Mouse (Mus musculus) 3134 (cell line): ENCODE measurements around the gene Ttc9b.
"Not testable (repeated sequence)": the region's sequence is repeated elsewhere in the genome, so short reads cannot be mapped to it uniquely, and the experiment has no call there.

Experiments
- DNase-seq: peaks from one replicate; pipeline ENCODE4 v3.0.0-alpha.2; 2011; ENCODE audit warnings: low spot score; ENCODE audit not compliant: insufficient read length; ENCODE audit errors: extremely low read depth

Ttc9b gene

GRCm38 (mm10) chr7:27634691-27635090 lies 19.0 kb upstream of the Ttc9b start:
- DNase-seq: no peak

DNA sequence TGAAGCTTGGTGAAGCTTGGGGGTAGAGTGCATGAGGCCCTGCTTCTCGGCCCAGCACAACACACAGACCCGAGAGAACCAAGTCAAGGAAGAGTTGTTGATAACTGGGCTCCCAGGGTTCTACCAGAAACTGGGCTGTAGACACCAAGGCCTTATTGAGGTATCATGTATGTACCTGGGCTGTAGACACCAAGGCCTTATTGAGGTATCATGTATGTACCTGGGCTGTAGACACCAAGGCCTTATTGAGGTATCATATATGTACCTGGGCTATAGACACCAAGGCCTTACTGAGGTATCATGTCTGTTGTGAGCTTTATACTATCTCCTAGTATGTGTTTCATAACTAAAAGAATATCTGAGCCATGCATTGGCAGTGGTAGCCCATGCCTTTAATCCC lies 18.6 kb upstream of the Ttc9b start:
- DNase-seq: not testable (repeated sequence)

GRCm38 (mm10) chr7:27644471-27644870 lies 9.2 kb upstream of the Ttc9b start:
- DNase-seq: no peak

DNA sequence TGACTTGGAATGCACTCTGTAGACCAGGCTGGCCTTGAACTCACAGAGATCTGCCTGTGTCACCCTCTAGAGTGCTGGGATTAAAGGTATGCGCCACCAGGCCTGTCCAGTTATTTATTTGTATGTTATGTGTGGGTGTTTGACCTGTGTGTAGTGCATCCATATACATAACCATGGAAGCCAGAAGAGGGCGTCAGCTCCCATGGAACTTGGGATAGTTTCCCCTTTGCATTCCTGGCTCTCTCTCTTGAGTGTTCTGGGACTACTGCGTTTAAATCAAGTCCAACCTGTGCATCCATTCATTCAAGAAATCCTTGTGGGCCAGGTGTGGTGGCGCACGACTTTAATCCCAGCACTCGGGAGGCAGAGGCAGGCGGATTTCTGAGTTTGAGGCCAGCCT lies 7.2 kb upstream of the Ttc9b start:
- DNase-seq: no peak

- no peak for DNase-seq
These were observed 6.3 kb upstream of the Ttc9b start for GRCm38 (mm10) chr7:27647281-27648002.

DNA sequence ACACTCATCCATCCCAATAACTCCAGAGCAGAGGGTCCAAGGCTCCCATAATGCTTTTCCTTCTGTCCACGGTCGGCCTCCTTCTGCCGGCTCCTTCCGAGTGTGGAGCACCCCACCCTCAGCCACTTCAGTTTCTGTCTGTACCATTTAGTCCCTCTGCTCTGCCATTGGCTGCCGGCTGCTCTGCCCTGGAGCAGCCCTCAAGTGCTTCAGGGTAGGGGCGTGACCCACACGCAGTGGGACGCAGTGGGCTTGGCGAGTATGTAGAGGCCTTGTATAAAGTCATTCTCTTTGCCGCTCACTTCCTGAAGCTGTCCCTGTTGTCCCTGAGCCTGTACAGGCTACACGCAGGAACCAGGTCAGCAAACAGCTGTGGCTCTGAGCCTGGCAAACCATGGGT lies 4.0 kb upstream of the Ttc9b start:
- DNase-seq: no peak

DNA sequence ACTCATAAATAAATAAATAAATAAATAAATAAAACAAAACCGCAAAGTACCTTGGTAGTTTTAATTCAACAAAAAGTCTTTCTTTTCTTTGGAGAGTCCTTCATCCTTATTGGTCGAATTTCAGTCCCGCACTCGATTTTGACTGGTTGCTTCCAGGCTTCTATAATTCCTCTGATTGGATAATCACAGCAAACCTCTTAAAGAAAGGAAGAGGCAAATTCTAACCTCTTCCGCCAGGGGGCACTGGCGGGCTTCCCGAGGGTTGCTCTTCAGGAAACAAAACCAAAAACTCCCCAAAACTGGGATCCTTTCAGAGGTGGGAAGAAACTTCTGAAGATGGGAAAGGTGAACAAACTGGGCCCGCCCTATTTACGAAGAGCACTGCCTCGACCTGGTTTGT lies 2.8 kb upstream of the Ttc9b start:
- peak; percentile 48 for DNase-seq

DNA sequence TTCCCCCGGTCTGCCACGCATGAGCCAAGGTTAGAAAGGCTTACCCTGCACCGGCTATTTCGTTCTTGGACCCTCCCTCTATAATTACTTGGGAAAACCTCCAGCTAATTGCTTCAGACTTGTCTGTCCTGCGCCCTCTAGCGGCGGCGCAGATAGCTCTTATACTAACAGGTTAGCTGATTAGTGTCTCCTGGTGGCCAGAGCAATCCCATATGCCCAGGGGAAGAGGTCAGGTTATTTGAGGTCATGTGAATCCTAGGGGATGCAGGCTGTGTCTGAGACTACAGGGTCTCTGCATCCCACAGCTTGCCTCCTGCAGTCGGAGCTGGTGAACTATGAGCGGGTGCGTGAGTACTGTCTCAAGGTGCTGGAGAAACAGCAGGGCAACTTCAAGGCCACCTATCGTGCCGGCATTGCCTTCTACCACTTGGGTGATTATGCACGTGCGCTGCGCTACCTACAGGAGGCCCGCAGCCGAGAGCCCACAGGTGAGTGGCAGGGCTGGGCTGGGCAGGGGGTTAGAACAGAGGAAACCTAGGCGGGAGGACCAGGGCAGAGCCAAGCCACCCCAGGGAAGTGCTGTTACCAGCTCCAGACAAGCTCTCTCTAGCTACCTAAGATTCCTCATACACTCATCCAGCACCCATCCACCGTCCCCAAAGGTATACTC lies 1.0 kb downstream of the Ttc9b start:
- no peak for DNase-seq

GRCm38 (mm10) chr7:27655545-27655944 lies 1.8 kb downstream of the Ttc9b start:
- DNase-seq: no peak

DNA sequence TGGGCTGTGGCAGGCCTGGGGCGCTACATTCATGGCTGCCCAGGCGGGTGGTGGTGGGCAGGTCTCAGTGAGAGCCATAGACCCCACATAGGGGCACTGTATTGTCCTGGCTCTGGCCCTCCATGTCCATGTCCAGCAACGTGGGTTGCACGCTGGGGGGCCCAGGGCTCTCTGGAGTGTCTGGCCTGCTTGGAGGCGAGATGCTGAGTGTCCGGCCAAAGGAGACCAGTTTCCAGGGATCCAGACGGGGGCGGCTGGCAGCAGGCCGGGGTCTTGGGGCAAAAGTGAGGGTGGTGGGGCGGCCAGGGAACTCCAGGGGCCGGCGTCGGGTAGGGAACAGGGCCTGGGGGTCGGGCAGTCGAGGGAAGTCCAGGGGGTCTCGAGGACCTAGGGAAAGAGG lies 2.9 kb downstream of the Ttc9b start:
- DNase-seq: no peak

GRCm38 (mm10) chr7:27657824-27658395 lies 4.2 kb downstream of the Ttc9b start:
- DNase-seq: no peak

DNA sequence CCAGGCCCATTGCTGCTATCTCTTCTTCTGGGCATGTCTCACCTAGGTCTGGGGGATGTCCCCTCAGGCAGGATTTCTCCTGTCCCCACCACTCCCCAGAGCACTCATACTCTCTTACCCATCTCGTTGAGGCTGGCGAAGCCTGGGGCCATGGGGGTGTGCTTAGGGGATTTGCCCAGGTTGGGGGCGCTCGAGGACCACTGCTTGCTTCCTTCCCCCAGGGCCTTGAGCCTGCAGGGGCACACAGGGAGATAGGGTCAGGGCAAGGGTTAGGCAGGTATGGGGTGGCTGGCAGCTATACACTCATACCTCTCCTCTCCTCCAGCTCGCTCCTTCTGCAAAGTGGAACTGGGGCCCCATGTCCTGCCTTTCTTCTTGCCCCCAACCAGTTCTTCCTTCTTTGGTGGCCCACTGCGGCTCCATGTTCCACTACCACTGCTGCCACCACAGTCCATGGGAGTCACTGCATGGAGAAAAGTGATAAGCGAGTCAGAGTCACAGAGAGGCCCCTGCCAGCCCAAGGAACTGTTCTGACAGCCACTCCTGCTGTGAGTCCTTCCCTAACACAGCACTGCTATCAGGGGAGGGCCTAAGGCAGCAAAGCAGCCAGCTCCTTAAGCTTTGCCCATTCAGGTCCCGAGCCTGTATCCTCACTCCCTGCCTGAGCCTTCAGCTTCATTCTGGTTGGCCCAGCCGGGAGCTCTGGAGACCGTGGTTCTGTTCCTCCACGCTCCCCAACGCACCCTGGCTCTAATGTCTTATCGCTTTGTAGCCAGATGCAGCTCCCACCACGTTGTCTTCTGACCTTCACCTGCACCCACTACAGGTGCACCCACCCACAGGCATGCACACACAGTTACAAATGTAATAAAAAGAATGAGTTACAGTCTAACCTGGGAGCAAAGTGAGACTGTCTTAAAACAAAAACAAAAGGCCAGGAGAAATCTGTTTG lies 5.3 kb downstream of the Ttc9b start:
- no peak for DNase-seq

DNA sequence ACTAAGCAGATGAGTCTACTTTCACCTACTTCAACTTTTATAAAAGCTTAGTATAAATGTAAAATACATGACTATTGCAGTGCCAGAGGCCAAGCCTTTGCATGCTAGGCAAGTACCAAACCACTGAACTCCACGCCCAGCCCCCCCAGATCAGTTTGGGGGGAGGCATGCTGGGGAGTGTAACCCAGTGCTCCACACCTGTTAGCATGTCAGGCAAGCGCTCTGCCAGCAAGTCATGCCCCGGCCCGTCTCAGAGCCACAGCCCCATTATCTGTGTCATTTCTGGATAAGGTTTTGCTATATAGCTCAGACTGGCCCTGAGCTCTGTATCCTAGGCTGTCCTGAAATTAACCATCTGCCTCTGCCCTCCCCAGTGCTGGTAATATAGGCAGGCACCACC lies 8.3 kb downstream of the Ttc9b start:
- no peak for DNase-seq

DNA sequence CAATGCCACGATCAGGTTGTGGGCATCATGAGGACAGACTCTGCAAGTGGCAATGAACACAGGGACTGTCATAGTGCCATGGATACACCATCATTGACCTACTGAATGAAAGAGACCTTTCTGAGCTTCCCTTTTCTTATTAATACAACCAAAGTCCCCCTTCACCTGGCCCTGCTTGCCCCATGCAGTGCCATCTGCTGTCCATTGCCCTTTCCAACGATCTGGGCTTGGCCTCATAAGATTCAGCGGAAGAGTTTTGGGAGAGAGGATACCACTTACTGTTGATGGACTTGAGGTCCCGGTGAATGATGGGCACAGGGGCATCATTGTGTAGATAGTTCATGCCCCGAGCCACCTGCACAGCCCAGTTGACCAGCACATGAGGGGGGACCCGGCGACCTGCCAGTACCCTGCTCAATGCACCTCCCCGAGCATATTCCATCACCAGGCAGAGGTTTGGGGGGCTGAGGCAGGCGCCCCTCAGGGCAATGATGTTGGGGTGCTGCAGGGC lies 19.4 kb downstream of the Ttc9b start:
- DNase-seq: no peak

GRCm38 (mm10) chr7:27673575-27674131 lies 19.9 kb downstream of the Ttc9b start:
- no peak for DNase-seq

DNA sequence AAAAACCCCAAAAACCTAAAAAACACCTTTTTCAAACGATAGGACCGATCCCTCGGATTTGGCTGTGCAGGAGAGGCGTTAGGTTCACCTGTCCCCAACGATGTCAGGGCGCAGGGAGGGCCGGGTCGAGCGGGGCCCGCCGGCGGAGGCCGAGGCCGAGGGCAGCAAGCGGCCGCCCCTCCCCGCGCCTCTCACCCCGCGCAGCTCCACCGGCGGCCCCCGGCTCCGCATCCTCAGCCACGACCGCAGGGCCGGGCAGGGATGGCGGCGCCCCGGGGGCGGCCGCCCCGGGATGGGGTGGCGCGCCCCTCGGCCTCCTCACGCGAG lies 20.4 kb downstream of the Ttc9b start:
- no peak for DNase-seq

GRCm38 (mm10) chr7:27674522-27675221 lies 21.0 kb downstream of the Ttc9b start, which contains the start of gene Map3k10:
Gene Map3k10, minus strand, starts transcription at chr7:27674598.
- peak; percentile 87 for DNase-seq

DNA sequence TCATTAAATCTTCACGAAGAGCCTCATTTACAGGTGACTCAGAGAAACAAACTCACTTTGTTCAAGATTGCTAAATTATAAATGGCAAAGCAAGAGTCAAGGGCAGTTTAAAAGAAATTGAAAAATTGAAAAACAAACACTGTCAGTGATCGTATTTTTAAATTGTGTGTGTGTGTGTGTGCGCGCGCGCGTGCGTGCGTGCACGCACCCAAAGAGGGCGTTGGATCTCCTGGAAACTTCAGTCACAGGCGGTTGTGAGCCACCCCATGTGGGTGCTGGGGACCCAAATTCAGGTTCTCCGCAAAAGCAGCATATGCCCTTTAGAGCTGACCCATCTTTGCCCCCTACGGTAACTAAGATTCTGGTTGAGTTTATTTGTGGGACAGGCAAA lies 21.5 kb downstream of the Ttc9b start:
- no peak for DNase-seq

DNA sequence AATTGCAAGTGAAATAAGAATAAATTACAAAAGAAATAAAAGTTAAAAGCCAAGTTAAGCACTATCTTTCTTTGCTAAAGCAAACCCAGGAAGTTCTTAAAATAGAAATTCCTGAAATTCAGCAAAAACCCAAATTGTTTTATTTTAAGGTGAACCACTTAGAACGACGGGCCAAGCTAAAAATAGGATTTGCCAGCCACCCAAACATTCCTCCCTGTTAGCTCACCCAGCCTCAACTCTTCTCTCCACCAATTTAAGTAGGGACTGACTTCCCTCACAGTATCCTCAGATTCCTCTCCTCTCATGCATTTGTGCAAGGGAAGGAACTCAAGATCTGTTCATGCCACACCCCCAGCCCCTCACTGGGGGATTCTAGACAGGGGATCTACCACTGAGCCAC lies 29.5 kb downstream of the Ttc9b start:
- no peak for DNase-seq

- no peak for DNase-seq
These were observed 31.5 kb downstream of the Ttc9b start for GRCm38 (mm10) chr7:27685220-27685619.
